Mouse (Mus musculus) midbrain, embryonic 13.5 days (tissue): ENCODE measurements around the gene Myof. TPM values are rescaled to one million over a fixed set of nuclear protein-coding genes. Genes with fewer than 3 reads are reported as not detected.

Experiments used
- ATAC-seq: fragments of 200-750 bp; cut with Nextera tagmentation; 2 replicates; pipeline ENCODE4 v1.8.0; 2017; ENCODE audit warnings: mild to moderate bottlenecking, moderate TSS enrichment, moderate library complexity
- H3K27ac ChIP-seq: fragments of 300-500 bp; sonication (generic); 2 replicates; pipeline ENCODE4 v1.5.1; 2015; ENCODE audit warnings: inconsistent platforms, mild to moderate bottlenecking, moderate library complexity
- H3K27me3 ChIP-seq: fragments of 300-500 bp; sonication (generic); 2 replicates; pipeline ENCODE4 v1.6.1; 2015; ENCODE audit warnings: mild to moderate bottlenecking, inconsistent platforms
- H3K36me3 ChIP-seq: fragments of 300-500 bp; sonication (generic); 2 replicates; pipeline ENCODE4 v1.6.1; 2015; ENCODE audit warnings: mild to moderate bottlenecking, inconsistent platforms
- H3K4me1 ChIP-seq: fragments of 300-500 bp; sonication (generic); replicated peaks from 2 replicates; pipeline ENCODE4 v1.6.1; 2015; ENCODE audit warnings: inconsistent platforms
- H3K4me2 ChIP-seq: fragments of 300-500 bp; sonication (generic); replicated peaks from 2 replicates; pipeline ENCODE4 v1.6.1; 2015; ENCODE audit warnings: moderate library complexity, mild to moderate bottlenecking, inconsistent platforms
- H3K4me3 ChIP-seq: fragments of 300-500 bp; sonication (generic); replicated peaks from 2 replicates; pipeline ENCODE4 v1.5.1; 2015; ENCODE audit warnings: mild to moderate bottlenecking, inconsistent platforms
- H3K9ac ChIP-seq: fragments of 300-500 bp; sonication (generic); replicated peaks from 2 replicates; pipeline ENCODE4 v1.6.1; 2015; ENCODE audit warnings: mild to moderate bottlenecking, inconsistent platforms
- H3K9me3 ChIP-seq: fragments of 300-500 bp; sonication (generic); 2 replicates; pipeline ENCODE4 v1.6.1; 2016; ENCODE audit warnings: mild to moderate bottlenecking, inconsistent platforms
- WGBS: fragments of 180-500 bp; shearing (Covaris S2); methylation state at CpG from one replicate; pipeline ENCODE4 v1.1.7; 2015; 5-methylcytosine and 5-hydroxymethylcytosine counted together
- polyA plus RNA-seq: library from polyadenylated mRNA; unstranded; fragments of >200 nt; fragmentation: Nextera tagmentation; extraction: Ambion mirVana; gene quantifications from 2 replicates; pipeline ENCODE4 v1.2.1, GENCODE M21; 2015

Gene Myof
- polyA plus RNA-seq, 1 experiment from 2014 or later, result 1.6 TPM

DNA sequence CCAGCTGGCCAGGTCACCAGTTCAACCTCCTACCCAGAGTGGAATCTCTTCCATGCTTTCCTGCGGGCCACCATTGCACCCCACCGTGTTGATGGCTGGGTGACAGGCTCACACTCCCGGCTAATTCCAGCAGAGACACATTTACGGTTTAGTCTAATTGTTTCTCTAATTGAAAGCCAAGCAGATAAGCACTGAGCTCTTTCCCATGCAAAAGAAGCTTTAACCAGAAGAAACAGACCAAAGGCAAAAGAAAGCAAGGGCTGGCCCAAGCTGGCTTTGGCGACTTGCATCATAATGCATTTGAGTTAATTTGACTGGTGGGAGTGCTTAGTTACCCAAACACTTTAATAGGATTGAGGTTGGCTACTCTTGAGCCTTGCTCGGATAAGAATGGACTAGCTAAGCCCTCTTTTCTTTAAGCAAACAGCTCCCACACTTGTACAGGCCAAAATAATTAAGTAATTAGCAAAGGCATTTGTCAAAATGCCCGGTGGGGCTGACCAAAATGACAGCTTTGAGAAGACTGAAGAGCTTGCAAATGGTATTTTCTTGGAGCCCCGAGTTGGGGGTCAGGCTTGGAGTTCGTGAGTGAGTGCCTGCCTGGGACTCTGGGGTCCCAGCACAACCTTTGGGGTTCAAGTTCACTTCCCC, 161.8 kb downstream of the Myof start:
- WGBS, result 3% methylated on average over 9 of the region's 9 CpGs
- H3K9me3 ChIP-seq, result no peaks in the 10 kb centered on the region
- ATAC-seq, result no peak

DNA sequence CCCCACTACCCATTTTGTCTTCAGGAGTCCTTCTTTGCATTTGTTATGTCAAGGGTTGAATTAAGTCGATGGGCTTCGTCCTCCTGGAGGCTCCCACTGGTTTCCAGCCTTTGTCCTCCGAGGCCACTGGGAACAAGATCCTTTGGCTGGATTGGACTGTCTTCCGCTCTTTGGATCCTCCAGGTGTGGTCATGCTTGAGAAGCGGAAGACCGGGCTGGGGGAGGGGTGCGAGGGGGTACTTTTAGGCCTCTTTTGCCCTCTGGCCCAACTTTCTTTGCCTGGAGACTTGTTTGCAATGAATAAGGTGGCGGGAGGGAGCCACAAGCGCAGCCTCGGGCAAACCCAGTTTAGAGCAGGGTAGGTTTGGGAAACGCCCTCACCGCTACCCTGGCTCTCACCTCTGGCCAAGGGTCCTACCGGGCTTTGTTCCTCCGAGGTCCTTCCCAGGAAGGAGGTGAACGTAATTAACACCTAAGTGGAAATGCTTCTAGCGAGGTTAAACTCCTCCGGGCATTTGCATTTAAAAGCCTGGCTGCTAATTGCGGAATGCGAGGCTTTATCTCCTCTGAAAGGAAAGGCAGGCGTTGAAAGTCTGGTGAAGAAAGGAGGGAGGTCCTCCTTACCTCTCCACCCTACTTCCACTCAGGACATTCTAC, 165.7 kb downstream of the Myof start:
- Histone ChIP-seq H3K4me2 (peak overlapping the region; percentile 41), H3K27me3 (peaks cover 87% of the 10 kb centered on the region), H3K4me3 (peak overlapping the region; percentile 17; the same call in 1 of the 2 replicates), H3K36me3 (no peaks in the 10 kb centered on the region), H3K9me3 (no peaks in the 10 kb centered on the region), H3K9ac (no peak overlapping the region; the same call in 1 of the 2 replicates), H3K27ac (no peak overlapping the region), H3K4me1 (peaks cover 14% of the 10 kb centered on the region)
- no peak for ATAC-seq
- WGBS, result under 1% methylated on average over 20 of the region's 20 CpGs

More for the DNA sequence above, 161.8 kb downstream of the Myof start:
- Histone ChIP-seq H3K27me3 (peaks cover 96% of the 10 kb centered on the region), H3K27ac (no peak overlapping the region), H3K4me3 (no peak overlapping the region), H3K9ac (no peak overlapping the region), H3K36me3 (no peaks in the 10 kb centered on the region), H3K4me2 (no peak overlapping the region), H3K4me1 (peaks cover 14% of the 10 kb centered on the region)

- Histone ChIP-seq H3K4me3 (no peak overlapping the region), H3K4me2 (no peak overlapping the region), H3K4me1 (peaks cover 14% of the 10 kb centered on the region), H3K27ac (no peak overlapping the region), H3K36me3 (no peaks in the 10 kb centered on the region), H3K9me3 (no peaks in the 10 kb centered on the region), H3K27me3 (peaks cover 78% of the 10 kb centered on the region), H3K9ac (no peak overlapping the region)
- WGBS, result 59% methylated on average over 6 of the region's 6 CpGs
- no peak for ATAC-seq
Measured at GRCm38 (mm10) chr19:37876605-37877245, 166.7 kb downstream of the Myof start.

DNA sequence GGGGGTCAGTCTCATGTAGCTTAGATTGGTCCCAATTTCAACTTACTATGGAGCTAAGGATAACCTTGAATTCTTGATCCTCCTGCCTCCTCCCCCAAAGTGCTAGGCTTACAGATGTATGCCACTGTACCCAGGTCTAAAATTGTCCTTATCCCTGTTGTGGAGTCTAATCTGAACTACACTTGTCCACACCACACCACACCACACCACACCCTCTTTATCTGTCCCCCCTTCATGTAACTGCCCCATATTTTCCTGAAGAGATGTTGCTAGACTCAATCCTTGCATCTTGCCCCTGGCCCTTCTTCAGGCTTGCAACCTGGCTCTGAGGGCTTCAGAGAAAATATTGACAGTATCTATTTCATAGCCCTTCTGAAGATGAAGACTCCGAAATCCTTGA, 169.9 kb downstream of the Myof start:
- Histone ChIP-seq H3K9ac (no peak overlapping the region), H3K27me3 (peaks cover 47% of the 10 kb centered on the region), H3K27ac (no peak overlapping the region), H3K4me3 (no peak overlapping the region), H3K36me3 (no peaks in the 10 kb centered on the region), H3K4me1 (peaks cover 13% of the 10 kb centered on the region), H3K9me3 (no peaks in the 10 kb centered on the region), H3K4me2 (no peak overlapping the region)
- ATAC-seq, result no peak
- 91% methylated on average over 1 of the region's 1 CpGs for WGBS

DNA sequence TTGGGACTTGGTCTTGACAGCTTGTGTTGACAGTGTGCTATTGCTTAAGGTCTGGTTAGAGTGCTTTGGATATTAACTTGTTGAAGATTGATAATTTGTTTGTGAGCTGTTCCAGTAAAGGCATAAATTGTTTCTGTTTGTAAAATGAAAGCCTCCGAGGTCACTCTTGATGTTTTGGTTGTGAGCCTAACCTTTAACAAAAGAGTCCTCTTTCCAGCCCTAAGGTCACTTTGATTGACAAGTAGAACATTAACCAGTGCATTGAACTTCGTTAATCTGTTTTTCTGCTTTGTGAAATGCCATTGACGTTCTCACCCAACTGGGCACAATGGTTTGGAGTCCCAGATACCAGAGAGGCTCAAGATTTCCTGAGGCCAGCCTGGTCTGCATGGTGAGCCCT, 175.8 kb downstream of the Myof start:
- Histone ChIP-seq H3K27ac (no peak overlapping the region), H3K36me3 (no peaks in the 10 kb centered on the region), H3K9ac (no peak overlapping the region), H3K4me3 (no peak overlapping the region), H3K4me2 (no peak overlapping the region), H3K4me1 (no peaks in the 10 kb centered on the region), H3K9me3 (no peaks in the 10 kb centered on the region), H3K27me3 (0 out of 2 replicates have a peak, but pooled peaks cover 3% of the 10 kb centered on the region)
- no peak for ATAC-seq
- WGBS, result 41% methylated on average over 3 of the region's 3 CpGs

DNA sequence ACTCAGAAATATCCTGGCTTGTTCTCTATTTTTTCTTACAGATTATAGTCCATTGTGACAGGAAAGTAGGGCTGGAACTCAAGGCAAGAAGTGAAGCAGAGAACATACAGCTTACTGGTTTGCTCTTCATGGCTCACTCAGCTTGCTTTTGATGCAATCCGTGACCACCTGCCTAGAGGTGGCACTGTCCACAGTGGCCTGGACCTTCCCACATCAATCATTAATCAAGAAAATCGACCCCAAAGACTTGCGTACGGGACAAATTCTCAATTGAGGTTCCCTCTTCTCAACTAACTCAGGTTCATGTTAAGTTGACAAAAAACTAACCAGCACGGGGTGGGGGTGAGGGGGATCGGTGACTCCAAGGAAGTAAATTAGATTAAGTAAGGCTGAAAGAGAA, 176.4 kb downstream of the Myof start:
- whole genome bisulfite sequencing, result 91% methylated on average over 6 of the region's 6 CpGs
- Histone ChIP-seq H3K27ac (no peak overlapping the region), H3K36me3 (no peaks in the 10 kb centered on the region)

DNA sequence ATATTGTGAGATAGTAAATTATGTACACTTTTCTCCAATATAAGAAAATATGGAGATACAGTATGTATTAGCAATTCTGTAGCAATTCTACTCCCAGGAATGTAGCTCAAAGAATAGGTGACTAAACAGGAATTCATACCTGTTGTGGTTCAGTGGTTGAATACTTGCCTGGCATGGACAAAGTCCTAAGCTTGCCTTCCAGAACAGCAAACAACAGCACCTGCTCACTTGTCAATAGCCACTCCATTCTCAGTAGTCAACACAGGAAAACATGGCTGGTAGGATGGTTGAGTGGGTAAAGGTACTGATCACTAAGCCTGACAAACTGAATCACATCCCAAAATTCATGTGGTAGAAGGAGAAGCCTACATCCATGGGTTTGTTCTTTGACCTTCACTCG, 182.2 kb downstream of the Myof start:
- H3K4me2 ChIP-seq, result no peak overlapping the region
- no peaks in the 10 kb centered on the region for H3K27me3 ChIP-seq
- H3K27ac ChIP-seq, result no peak overlapping the region
- no peak for ATAC-seq
- no peaks in the 10 kb centered on the region for H3K36me3 ChIP-seq
- H3K4me1 ChIP-seq, result no peaks in the 10 kb centered on the region
- 81% methylated on average over 1 of the region's 1 CpGs for WGBS
- H3K9me3 ChIP-seq, result no peaks in the 10 kb centered on the region
- H3K9ac ChIP-seq, result no peak overlapping the region
- H3K4me3 ChIP-seq, result no peak overlapping the region

More for the DNA sequence above, 176.4 kb downstream of the Myof start:
- Histone ChIP-seq H3K4me3 (no peak overlapping the region), H3K4me2 (no peak overlapping the region), H3K4me1 (no peaks in the 10 kb centered on the region), H3K9ac (no peak overlapping the region), H3K27me3 (0 out of 2 replicates have a peak, but pooled peaks cover 3% of the 10 kb centered on the region), H3K9me3 (no peaks in the 10 kb centered on the region)
- ATAC-seq, result no peak

DNA sequence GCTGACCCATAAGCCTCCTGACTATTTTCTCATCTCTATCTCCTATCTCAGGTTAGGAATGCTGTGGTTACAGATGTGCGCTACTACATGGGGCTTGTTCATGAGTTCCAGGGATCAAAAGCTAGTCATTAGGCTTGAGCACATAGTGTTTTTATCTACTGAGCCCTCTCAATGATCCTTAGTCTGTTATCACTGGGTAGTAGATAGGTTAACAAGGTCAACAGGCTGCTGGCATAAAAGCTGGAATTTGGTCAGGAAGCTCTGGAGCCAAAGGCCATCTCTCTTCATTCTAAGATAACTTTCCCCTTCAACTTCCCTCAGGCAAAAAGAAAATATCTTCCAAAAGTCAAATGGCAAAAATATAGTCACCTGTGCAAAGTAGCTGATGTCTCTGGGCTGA, 183.1 kb downstream of the Myof start:
- Histone ChIP-seq H3K4me2 (no peak overlapping the region), H3K9me3 (no peaks in the 10 kb centered on the region), H3K36me3 (no peaks in the 10 kb centered on the region), H3K27ac (no peak overlapping the region), H3K4me1 (no peaks in the 10 kb centered on the region), H3K4me3 (no peak overlapping the region), H3K9ac (no peak overlapping the region), H3K27me3 (no peaks in the 10 kb centered on the region)
- ATAC-seq, result no peak
- WGBS, result 96% methylated on average over 1 of the region's 1 CpGs

DNA sequence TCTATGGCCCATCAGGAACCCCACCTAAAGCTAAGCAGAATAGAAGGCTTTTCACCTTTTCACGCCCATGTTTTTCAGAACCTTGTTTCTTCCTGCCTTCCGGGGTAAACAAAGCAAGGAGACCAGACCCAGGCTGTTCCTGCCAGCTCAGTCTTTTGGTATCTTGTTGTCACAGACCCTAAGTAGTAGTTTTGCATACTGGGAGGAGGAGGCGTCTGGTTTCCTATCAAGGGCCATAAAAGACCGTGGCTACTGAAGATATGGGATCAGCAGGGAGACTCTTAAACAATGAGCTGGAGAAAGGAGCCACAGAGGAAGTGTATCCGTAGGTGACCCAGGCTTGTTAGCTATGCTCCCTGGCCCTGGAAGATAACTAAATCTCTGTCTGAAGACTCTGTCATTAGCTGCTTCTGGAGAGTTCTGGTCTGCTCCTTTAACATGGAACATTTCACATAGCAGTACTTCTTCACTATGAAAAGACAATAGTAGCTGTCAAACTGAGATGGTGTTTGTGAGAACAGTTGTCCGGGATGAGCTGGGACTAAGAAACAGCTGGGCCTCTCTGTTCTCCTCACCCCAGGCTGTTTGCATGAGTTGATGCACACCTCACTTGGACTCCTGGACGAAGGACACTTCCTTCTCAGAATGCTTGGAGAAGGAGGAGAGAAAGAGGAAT, 184.8 kb downstream of the Myof start:
- no peaks in the 10 kb centered on the region for H3K4me1 ChIP-seq
- no peak overlapping the region for H3K27ac ChIP-seq
- H3K9ac ChIP-seq, result no peak overlapping the region
- WGBS, result 56% methylated on average over 7 of the region's 7 CpGs
- H3K4me3 ChIP-seq, result no peak overlapping the region
- no peak overlapping the region for H3K4me2 ChIP-seq
- no peaks in the 10 kb centered on the region for H3K27me3 ChIP-seq
- H3K9me3 ChIP-seq, result no peaks in the 10 kb centered on the region
- no peak for ATAC-seq
- no peaks in the 10 kb centered on the region for H3K36me3 ChIP-seq

DNA sequence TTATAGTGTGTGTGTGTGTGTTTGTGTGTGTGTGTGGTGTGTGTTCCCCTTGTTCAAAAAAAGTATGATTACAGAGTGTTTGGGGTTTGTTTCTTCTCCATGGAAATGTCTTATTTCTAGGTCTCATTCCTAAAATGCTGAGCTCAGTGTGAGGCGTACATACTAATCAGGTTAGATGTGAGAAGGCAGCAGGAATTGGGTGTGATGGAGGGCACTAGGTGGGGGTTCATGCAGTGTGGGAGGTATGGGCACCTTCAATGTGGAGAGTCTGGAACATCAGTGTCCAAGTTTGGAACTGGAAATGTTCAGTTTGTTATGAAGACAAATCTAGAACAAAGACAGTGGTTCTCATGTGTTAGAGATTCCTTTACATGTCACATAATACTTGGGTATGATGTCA, 191.3 kb downstream of the Myof start:
- no peak overlapping the region for H3K4me3 ChIP-seq
- no peaks in the 10 kb centered on the region for H3K9me3 ChIP-seq
- 84% methylated on average over 1 of the region's 1 CpGs for WGBS
- H3K4me1 ChIP-seq, result no peaks in the 10 kb centered on the region
- H3K27me3 ChIP-seq, result no peaks in the 10 kb centered on the region
- ATAC-seq, result no peak
- H3K36me3 ChIP-seq, result no peaks in the 10 kb centered on the region
- no peak overlapping the region for H3K4me2 ChIP-seq
- no peak overlapping the region for H3K27ac ChIP-seq
- no peak overlapping the region for H3K9ac ChIP-seq

- H3K9ac ChIP-seq, result no peak overlapping the region
- no peaks in the 10 kb centered on the region for H3K4me1 ChIP-seq
- no peak overlapping the region for H3K4me3 ChIP-seq
- ATAC-seq, result no peak
- no peak overlapping the region for H3K27ac ChIP-seq
- no peaks in the 10 kb centered on the region for H3K36me3 ChIP-seq
- 70% methylated on average over 9 of the region's 9 CpGs for WGBS
- no peak overlapping the region for H3K4me2 ChIP-seq
- H3K27me3 ChIP-seq, result no peaks in the 10 kb centered on the region
- no peaks in the 10 kb centered on the region for H3K9me3 ChIP-seq
Measured at GRCm38 (mm10) chr19:37851590-37852038, 191.8 kb downstream of the Myof start.
